Mouse (Mus musculus) CH12.LX (cell line): ENCODE measurements around the gene Hoxd12. TPM values are rescaled to one million over a fixed set of nuclear protein-coding genes. Genes with fewer than 3 reads are reported as not detected.

Source experiments
- DNase-seq: peaks from one replicate; pipeline ENCODE4 v3.0.0-alpha.2; 2013; ENCODE audit errors: extremely low read depth
- H3K27ac ChIP-seq: 2 replicates; pipeline ENCODE4 v1.5.1; 2012; ENCODE audit warnings: low read depth, mild to moderate bottlenecking, control low read depth, moderate library complexity; ENCODE audit not compliant: insufficient read depth
- H3K27me3 ChIP-seq: replicated peaks from 2 replicates; pipeline ENCODE3; 2012; ENCODE audit warnings: inconsistent platforms
- H3K36me3 ChIP-seq, 2 experiments: replicated peaks in 1 of 2; 2 replicates each; pipeline versions ENCODE3 to v1.6.1; 2012; ENCODE audit warnings: inconsistent platforms in 1 of 2, low read length in 1 of 2, mild to moderate bottlenecking in 1 of 2, mixed read lengths in 1 of 2, moderate library complexity in 1 of 2; ENCODE audit not compliant: control insufficient read depth in 1 of 2, insufficient read depth in 1 of 2
- H3K4me1 ChIP-seq, 2 experiments: 2 replicates each; pipeline ENCODE4 v1.6.1; 2012; ENCODE audit warnings: inconsistent platforms in 1 of 2, moderate library complexity in 1 of 2; ENCODE audit not compliant: insufficient read depth in 2 of 2, control insufficient read depth in 1 of 2
- H3K4me2 ChIP-seq: 2 replicates; pipeline ENCODE4 v1.6.1; 2012; ENCODE audit warnings: low read depth, mild to moderate bottlenecking, control low read depth; ENCODE audit not compliant: poor library complexity, insufficient read depth, severe bottlenecking
- H3K4me3 ChIP-seq, 3 experiments: fragments of 150-350 bp in 1 of 3; sonication (generic) in 1 of 3; replicated peaks in 1 of 3; 2 replicates each; pipeline versions ENCODE3 to v1.5.1; 2011 to 2012; ENCODE audit warnings: low read depth in 2 of 3, low read length in 2 of 3, mild to moderate bottlenecking in 2 of 3, moderate library complexity in 2 of 3, control low read depth in 1 of 3, improper control_type of control experiment in 1 of 3, inconsistent platforms in 1 of 3, mixed read lengths in 1 of 3; ENCODE audit not compliant: poor library complexity in 1 of 3
- H3K79me2 ChIP-seq: replicated peaks from 2 replicates; pipeline ENCODE4 v1.6.1; 2012; ENCODE audit warnings: mild to moderate bottlenecking, moderate library complexity; ENCODE audit not compliant: control insufficient read depth, poor library complexity, insufficient read depth, severe bottlenecking; ENCODE audit errors: extremely low read depth
- H3K9ac ChIP-seq: 2 replicates; pipeline ENCODE4 v1.6.1; 2012; ENCODE audit warnings: low read depth, mild to moderate bottlenecking, control low read depth, moderate library complexity; ENCODE audit not compliant: insufficient read depth
- H3K9me3 ChIP-seq: replicated peaks from 2 replicates; pipeline ENCODE3; 2012; ENCODE audit warnings: low read length, inconsistent platforms, mixed read lengths
- CHD1 ChIP-seq: IDR thresholded peaks from 2 replicates; pipeline ENCODE4 v1.6.1; 2012; ENCODE audit warnings: low read depth, low read length, improper control_type of control experiment, inconsistent platforms
- CHD2 ChIP-seq: IDR thresholded peaks from 2 replicates; pipeline ENCODE4 v1.6.1; 2011; ENCODE audit warnings: low read length, improper control_type of control experiment
- CTCF ChIP-seq, 2 experiments: IDR thresholded peaks in 1 of 2; conservative IDR thresholded peaks in 1 of 2; 2 replicates each; pipeline ENCODE4 v1.5.1; 2011 to 2012; ENCODE audit warnings: low read depth in 2 of 2, low read length in 2 of 2, improper control_type of control experiment in 1 of 2, inconsistent platforms in 1 of 2, mild to moderate bottlenecking in 1 of 2, moderate library complexity in 1 of 2
- ETS1 ChIP-seq: conservative IDR thresholded peaks from 2 replicates; pipeline ENCODE4 v1.6.1; 2012; ENCODE audit warnings: low read depth, mild to moderate bottlenecking, inconsistent platforms, low read length, improper control_type of control experiment, moderate library complexity
- GABPA ChIP-seq: IDR thresholded peaks from 2 replicates; pipeline ENCODE4 v1.6.1; 2012; ENCODE audit warnings: low read depth, low read length, improper control_type of control experiment, inconsistent platforms; ENCODE audit not compliant: insufficient replicate concordance
- HCFC1 ChIP-seq: IDR thresholded peaks from 2 replicates; pipeline ENCODE4 v1.6.1; 2012; ENCODE audit warnings: low read depth, mild to moderate bottlenecking, inconsistent platforms, low read length, improper control_type of control experiment
- JUN ChIP-seq: IDR thresholded peaks from 2 replicates; pipeline ENCODE4 v1.6.1; 2011; ENCODE audit warnings: low read depth, mild to moderate bottlenecking, low read length, improper control_type of control experiment, moderate library complexity; ENCODE audit not compliant: insufficient read depth
- MXI1 ChIP-seq: IDR thresholded peaks from 2 replicates; pipeline ENCODE4 v1.6.1; 2011; ENCODE audit warnings: mild to moderate bottlenecking, low read depth, low read length, improper control_type of control experiment
- MYC ChIP-seq: IDR thresholded peaks from 2 replicates; pipeline ENCODE4 v1.6.1; 2011; ENCODE audit warnings: low read depth, mild to moderate bottlenecking, improper control_type of control experiment, low read length
- POLR2A ChIP-seq: IDR thresholded peaks from 2 replicates; pipeline ENCODE4 v1.6.1; 2011; ENCODE audit warnings: low read depth, mild to moderate bottlenecking, improper control_type of control experiment, low read length
- SIN3A ChIP-seq: IDR thresholded peaks from 2 replicates; pipeline ENCODE4 v1.6.1; 2012; ENCODE audit warnings: low read length, improper control_type of control experiment, inconsistent platforms
- UBTF ChIP-seq: IDR thresholded peaks from 2 replicates; pipeline ENCODE4 v1.6.1; 2012; ENCODE audit warnings: low read depth, mild to moderate bottlenecking, inconsistent platforms, low read length, improper control_type of control experiment, moderate library complexity
- USF1 ChIP-seq: IDR thresholded peaks from 2 replicates; pipeline ENCODE4 v1.6.1; 2014; ENCODE audit warnings: low read depth, mild to moderate bottlenecking, inconsistent platforms, low read length, improper control_type of control experiment
- ZC3H11A ChIP-seq: IDR thresholded peaks from 2 replicates; pipeline ENCODE4 v1.6.1; 2012; ENCODE audit warnings: low read depth, mild to moderate bottlenecking, inconsistent platforms, low read length, improper control_type of control experiment
- ZNF384 ChIP-seq: IDR thresholded peaks from 2 replicates; pipeline ENCODE4 v1.6.1; 2012; ENCODE audit warnings: low read depth, low read length, improper control_type of control experiment, inconsistent platforms
- dilution Hi-C: fragments of 300-500 bp; cut with MboI; formaldehyde crosslinking; loops from 2 replicates; pipeline ENCODE4 v1.14.3; 2020; ENCODE audit warnings: low sequenced_read_pairs; ENCODE audit not compliant: extremely low pct_unique_long_range_greater_than_20kb, extremely low pct_ligation_motif_present
- in situ Hi-C: fragments of 300-500 bp; cut with MboI; formaldehyde crosslinking; loops from 3 replicates; pipeline ENCODE4 v1.14.3; 2019; ENCODE audit warnings: low sequenced_read_pairs, low pct_ligation_motif_present, low pct_unique_long_range_greater_than_20kb, mixed read lengths
- polyA plus RNA-seq: library from polyadenylated mRNA; unstranded; fragments of >175 nt; gene quantifications from 2 replicates; pipeline ENCODE4 v1.2.1, GENCODE M21; 2012; ENCODE audit warnings: low read depth; ENCODE audit not compliant: insufficient read length
- total RNA-seq, 2 experiments: library from RNA; depleted of rRNA; stranded (reverse); fragments of 300-350 nt in 1 of 2; fragments of >200 nt in 1 of 2; gene quantifications; 2 replicates each; pipeline ENCODE4 v1.2.3; 2012 to 2014

Hoxd12 gene
- total and polyA plus RNA-seq, 3 experiments = not detected

- Histone ChIP-seq H3K36me3 (no peaks in the 10 kb centered on the region), H3K4me2 (no peak overlapping the region), H3K9ac (no peak overlapping the region), H3K4me3 (no peak overlapping the region), H3K27ac (no peak overlapping the region), H3K79me2 (no peaks in the 10 kb centered on the region), H3K9me3 (peaks cover 21% of the 10 kb centered on the region), H3K4me1 (no peaks in the 10 kb centered on the region), H3K27me3 (no peaks in the 10 kb centered on the region)
- DNase-seq = no peak
- no peak for TF ChIP-seq ZNF384
- TF ChIP-seq CHD2 = no peak
- TF ChIP-seq HCFC1 = no peak
- TF ChIP-seq GABPA = no peak
- no peak for TF ChIP-seq JUN
- TF ChIP-seq POLR2A = no peak
- no peak for TF ChIP-seq UBTF
- dilution Hi-C loops = no loop called here
- in situ Hi-C loops = loop anchor here (25.0 kb wide), 1 partner anchor 1066 kb away; the partner anchor contains the start of gene Chrna1
These were observed 21.8 kb upstream of the Hoxd12 start for GRCm38 (mm10) chr2:74652996-74653340.

- no peak for DNase-seq
- dilution Hi-C loops = no loop called here
- TF ChIP-seq CHD1 (no peak), MXI1 (no peak), CTCF (conservative IDR thresholded peaks at IDR 0.05 in 1 of 2, IDR thresholded peaks at IDR 0.05 in 1 of 2; ENCODE audit: low read depth in 2 of 2, low read length in 2 of 2) (no peak), MYC (no peak), ETS1 (no peak), POLR2A (no peak), HCFC1 (no peak), ZC3H11A (no peak), USF1 (no peak), SIN3A (no peak)
- TF ChIP-seq, all 38 proteins: peak for 0
- H3K4me1 ChIP-seq = no peaks in the 10 kb centered on the region
- H3K9ac ChIP-seq = no peak overlapping the region
- peaks cover 28% of the 10 kb centered on the region for H3K9me3 ChIP-seq
- H3K27me3 ChIP-seq = no peaks in the 10 kb centered on the region
- no peak overlapping the region for H3K4me2 ChIP-seq
- H3K36me3 ChIP-seq = no peaks in the 10 kb centered on the region
- H3K27ac ChIP-seq = no peak overlapping the region
- no peaks in the 10 kb centered on the region for H3K79me2 ChIP-seq
- in situ Hi-C loops = loop anchor here (25.0 kb wide), 1 partner anchor 1067 kb away; the partner anchor contains the start of gene Chrna1
- H3K4me3 ChIP-seq = no peak overlapping the region
These were observed 20.9 kb upstream of the Hoxd12 start for GRCm38 (mm10) chr2:74653781-74654535.
